11 mouse cellular contexts compared by ENCODE assay signal in the genomic region with DNA sequence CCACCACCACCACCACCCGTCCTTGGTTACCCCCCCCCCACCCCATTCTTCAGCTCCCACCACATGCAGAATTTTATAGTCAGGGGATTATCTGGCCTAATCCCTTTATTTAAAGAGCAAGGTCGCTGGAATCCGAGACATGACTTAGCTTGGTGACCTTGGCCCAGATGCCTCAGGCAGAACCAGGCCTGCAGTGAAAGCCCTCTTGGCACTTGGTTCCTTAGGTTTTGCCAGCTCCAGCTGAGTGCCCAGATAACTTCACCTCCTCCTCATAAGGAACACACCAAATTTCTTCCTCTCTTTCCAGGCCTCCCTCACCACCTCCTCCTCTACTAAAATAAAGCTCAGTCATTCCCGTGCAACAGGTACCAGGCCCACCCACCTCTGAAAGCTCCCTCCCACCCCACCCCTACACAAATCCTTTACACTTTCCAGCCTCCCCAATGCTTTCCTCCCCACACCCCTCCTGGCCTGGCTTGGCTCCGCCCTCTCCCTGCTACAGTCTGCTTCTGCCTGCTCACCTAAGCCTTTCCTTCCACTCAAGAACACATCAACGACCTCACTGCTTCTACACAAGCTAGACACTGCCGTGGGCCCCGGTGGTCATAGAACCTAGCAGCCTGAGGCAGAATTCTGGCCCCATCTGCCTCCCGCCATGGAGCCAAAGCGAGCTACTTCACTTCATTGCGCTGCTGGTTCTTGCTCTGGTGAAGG.
DNase-seq lines count a peak whose midpoint lies in the region; ATAC-seq and TF ChIP-seq lines count a peak whose summit lies in the region.
"Had no signal": no experiment of that assay in that cellular context is flagged by ENCODE, and none has a peak within 500 bp of the region (broad histone marks: within the 10 kb centered on the region; RNA-seq: fewer than 3 reads in every experiment).

No protein-coding gene starts in this region.

- H3K9me3 ChIP-seq in forebrain, embryonic 10.5 days = no peaks in the 10 kb centered on the region
- no peaks in the 10 kb centered on the region for H3K9me3 ChIP-seq in forebrain, embryonic 11.5 days (ENCODE audit: control insufficient read depth, low read length)
- no peaks in the 10 kb centered on the region for H3K9me3 ChIP-seq in embryonic facial prominence, embryonic 10.5 days
- H3K9me3 ChIP-seq in stomach, embryonic 16.5 days (replicated peaks; ENCODE audit: control insufficient read depth, low read length) = no peaks in the 10 kb centered on the region
- H3K9me3 ChIP-seq: liver, embryonic 12.5 days had no signal

- ATAC-seq in forebrain, embryonic 11.5 days (replicated peaks; ENCODE audit: low FRiP score) = no peak
- ATAC-seq in stomach, embryonic 16.5 days (ENCODE audit: insufficient read depth, low FRiP score) = no peak
- ATAC-seq: liver, embryonic 12.5 days had no signal

- no peak for TF ChIP-seq CTCF in liver, adult 2 months (IDR thresholded peaks at IDR 0.05; ENCODE audit: low read depth, low read length)

- 61% methylated on average over 11 of the region's 11 CpGs for WGBS in forebrain, embryonic 10.5 days
- WGBS in forebrain, embryonic 11.5 days = 53% methylated on average over 11 of the region's 11 CpGs
- whole genome bisulfite sequencing in liver, adult 2 months = 83% methylated on average over 11 of the region's 11 CpGs
- 70% methylated on average over 11 of the region's 11 CpGs for WGBS in embryonic facial prominence, embryonic 10.5 days
- WGBS in stomach, embryonic 16.5 days = 52% methylated on average over 11 of the region's 11 CpGs

- H3K4me1 ChIP-seq in forebrain, embryonic 10.5 days = peaks cover 56% of the 10 kb centered on the region
- H3K4me1 ChIP-seq in forebrain, embryonic 11.5 days (replicated peaks; ENCODE audit: control insufficient read depth, insufficient read depth, low read length) = peaks cover under 1% of the 10 kb centered on the region; the same call in 1 of the 2 replicates
- no peaks in the 10 kb centered on the region; the same call in 1 of the 2 replicates for H3K4me1 ChIP-seq in liver, adult 2 months (ENCODE audit: control insufficient read depth, insufficient read depth, low read length)
- peaks cover 80% of the 10 kb centered on the region for H3K4me1 ChIP-seq in embryonic facial prominence, embryonic 10.5 days
- peaks cover 40% of the 10 kb centered on the region for H3K4me1 ChIP-seq in stomach, embryonic 16.5 days (ENCODE audit: control insufficient read depth, insufficient read depth, low read length)

- no peaks in the 10 kb centered on the region for H3K36me3 ChIP-seq in forebrain, embryonic 10.5 days (replicated peaks)
- no peaks in the 10 kb centered on the region for H3K36me3 ChIP-seq in forebrain, embryonic 11.5 days (ENCODE audit: control insufficient read depth, insufficient read depth, low read length)
- no peaks in the 10 kb centered on the region for H3K36me3 ChIP-seq in liver, adult 2 months (ENCODE audit: control insufficient read depth, insufficient read depth, low read length)
- no peaks in the 10 kb centered on the region for H3K36me3 ChIP-seq in embryonic facial prominence, embryonic 10.5 days (replicated peaks)
- no peaks in the 10 kb centered on the region for H3K36me3 ChIP-seq in stomach, embryonic 16.5 days (ENCODE audit: control insufficient read depth, insufficient read depth, low read length)
- H3K36me3 ChIP-seq: liver, embryonic 12.5 days had no signal

- no peak overlapping the region for H3K4me2 ChIP-seq in forebrain, embryonic 11.5 days (ENCODE audit: low read depth, low read length, severe bottlenecking)
- no peak overlapping the region for H3K4me2 ChIP-seq in stomach, embryonic 16.5 days (ENCODE audit: low read depth, low read length)
- H3K4me2 ChIP-seq: liver, embryonic 12.5 days had no signal

- peak overlapping the region; percentile 51; the same call in 1 of the 2 replicates for H3K27ac ChIP-seq in forebrain, embryonic 10.5 days
- no peak overlapping the region for H3K27ac ChIP-seq in forebrain, embryonic 11.5 days (ENCODE audit: low read depth, low read length)
- H3K27ac ChIP-seq in liver, adult 2 months (replicated peaks; ENCODE audit: insufficient read depth, low read depth, low read length) = no peak overlapping the region
- peak overlapping the region; percentile 37 for H3K27ac ChIP-seq in embryonic facial prominence, embryonic 10.5 days (replicated peaks)
- 0 out of 2 replicates have a peak overlapping the region, but pooled peaks have one; percentile 32 for H3K27ac ChIP-seq in stomach, embryonic 16.5 days (ENCODE audit: low read length)
- H3K27ac ChIP-seq: liver, embryonic 12.5 days had no signal

- no peak for TF ChIP-seq POLR2A in liver, adult 2 months (IDR thresholded peaks at IDR 0.05; ENCODE audit: extremely low read depth, insufficient read depth, low read length)

- no peak for DNase-seq in forebrain, embryonic 10.5 days (ENCODE audit: extremely low spot score, low spot score)
- DNase-seq in forebrain, embryonic 11.5 days (ENCODE audit: low spot score) = no peak
- DNase-seq in liver, adult 2 months (ENCODE audit: extremely low read depth, low read depth, low spot score) = peak; percentile 28
- no peak for DNase-seq in liver
- DNase-seq in embryonic facial prominence, embryonic 10.5 days (ENCODE audit: low spot score) = no peak
- no peak for DNase-seq in right cerebral cortex, postnatal 4 days
- DNase-seq in urinary bladder, postnatal 25 days (ENCODE audit: low spot score) = no peak
- DNase-seq: cerebellum, adult 8-10 months; lung, postnatal 36 days had no signal

- H3K79me2 ChIP-seq in liver, adult 2 months (ENCODE audit: control insufficient read depth, insufficient read depth, low read length) = no peaks in the 10 kb centered on the region

- no peak overlapping the region for H3K9ac ChIP-seq in forebrain, embryonic 11.5 days (ENCODE audit: low read length)
- no peak overlapping the region for H3K9ac ChIP-seq in liver, adult 2 months (ENCODE audit: low read depth, low read length)
- H3K9ac ChIP-seq in stomach, embryonic 16.5 days (ENCODE audit: low read length) = no peak overlapping the region
- H3K9ac ChIP-seq: liver, embryonic 12.5 days had no signal

- H3K4me3 ChIP-seq in forebrain, embryonic 10.5 days = no peak overlapping the region
- H3K4me3 ChIP-seq in forebrain, embryonic 11.5 days (ENCODE audit: low read depth, low read length) = no peak overlapping the region
- H3K4me3 ChIP-seq in liver, adult 2 months (ENCODE audit: insufficient read depth, low read depth, low read length) = no peak overlapping the region
- H3K4me3 ChIP-seq in embryonic facial prominence, embryonic 10.5 days = no peak overlapping the region
- H3K4me3 ChIP-seq in stomach, embryonic 16.5 days (replicated peaks; ENCODE audit: low read length) = no peak overlapping the region
- H3K4me3 ChIP-seq: liver, embryonic 12.5 days had no signal

- no peaks in the 10 kb centered on the region for H3K27me3 ChIP-seq in forebrain, embryonic 10.5 days (ENCODE audit: poor library complexity, severe bottlenecking)
- no peaks in the 10 kb centered on the region for H3K27me3 ChIP-seq in forebrain, embryonic 11.5 days (ENCODE audit: control insufficient read depth, insufficient read depth, low read length)
- H3K27me3 ChIP-seq in liver, adult 2 months (ENCODE audit: control insufficient read depth, insufficient read depth, low read length) = no peaks in the 10 kb centered on the region
- H3K27me3 ChIP-seq in embryonic facial prominence, embryonic 10.5 days (replicated peaks; ENCODE audit: low read depth, poor library complexity, severe bottlenecking) = peaks cover 7% of the 10 kb centered on the region; the same call in 1 of the 2 replicates
- H3K27me3 ChIP-seq in stomach, embryonic 16.5 days (ENCODE audit: control insufficient read depth, insufficient read depth, low read length) = no peaks in the 10 kb centered on the region
- H3K27me3 ChIP-seq: liver, embryonic 12.5 days had no signal

Comparison
In these comparisons a context has a peak if more than half of its experiments do, and no peak if none do; other contexts are left out.
1. H3K27ac ChIP-seq: peak in forebrain, embryonic 10.5 days (single experiment), embryonic facial prominence, embryonic 10.5 days (single experiment) and stomach, embryonic 16.5 days (single experiment); none in forebrain, embryonic 11.5 days (single experiment) and liver, adult 2 months (single experiment).